Mouse (Mus musculus) urinary bladder, postnatal 25 days (tissue): ENCODE measurements around the gene Ccin.

Source experiments
- DNase-seq: peaks from one replicate; pipeline ENCODE4 v3.0.0; 2022; ENCODE audit warnings: low spot score

Ccin gene

GRCm38 (mm10) chr4:43974914-43975616, 8.2 kb upstream of the Ccin start:
- DNase-seq: no peak

DNA sequence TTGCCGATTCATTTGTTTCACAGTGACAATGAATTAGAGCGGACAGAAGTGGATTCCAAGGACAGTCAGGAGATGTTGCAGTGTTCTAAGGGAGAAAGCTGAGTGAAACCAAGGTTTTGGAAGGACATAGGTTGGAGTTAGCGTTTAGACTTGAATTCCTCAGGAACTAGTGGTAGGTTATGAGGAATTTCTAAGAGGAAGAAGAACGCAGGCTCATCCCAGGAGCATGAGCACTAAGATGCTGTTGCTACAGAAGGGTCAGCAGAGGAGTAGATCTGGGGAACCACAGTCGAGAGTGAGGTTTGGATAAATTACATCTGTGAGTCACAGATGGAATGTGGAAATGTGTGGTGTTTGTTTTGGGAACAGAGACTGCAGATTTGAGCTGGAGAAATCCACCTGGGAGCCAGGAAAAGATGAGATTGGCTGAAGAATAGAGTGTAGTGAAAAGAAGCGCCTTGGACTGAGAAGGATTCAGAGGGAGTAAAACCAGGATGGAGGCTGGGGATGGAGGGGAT, 7.0 kb upstream of the Ccin start:
- no peak for DNase-seq

DNA sequence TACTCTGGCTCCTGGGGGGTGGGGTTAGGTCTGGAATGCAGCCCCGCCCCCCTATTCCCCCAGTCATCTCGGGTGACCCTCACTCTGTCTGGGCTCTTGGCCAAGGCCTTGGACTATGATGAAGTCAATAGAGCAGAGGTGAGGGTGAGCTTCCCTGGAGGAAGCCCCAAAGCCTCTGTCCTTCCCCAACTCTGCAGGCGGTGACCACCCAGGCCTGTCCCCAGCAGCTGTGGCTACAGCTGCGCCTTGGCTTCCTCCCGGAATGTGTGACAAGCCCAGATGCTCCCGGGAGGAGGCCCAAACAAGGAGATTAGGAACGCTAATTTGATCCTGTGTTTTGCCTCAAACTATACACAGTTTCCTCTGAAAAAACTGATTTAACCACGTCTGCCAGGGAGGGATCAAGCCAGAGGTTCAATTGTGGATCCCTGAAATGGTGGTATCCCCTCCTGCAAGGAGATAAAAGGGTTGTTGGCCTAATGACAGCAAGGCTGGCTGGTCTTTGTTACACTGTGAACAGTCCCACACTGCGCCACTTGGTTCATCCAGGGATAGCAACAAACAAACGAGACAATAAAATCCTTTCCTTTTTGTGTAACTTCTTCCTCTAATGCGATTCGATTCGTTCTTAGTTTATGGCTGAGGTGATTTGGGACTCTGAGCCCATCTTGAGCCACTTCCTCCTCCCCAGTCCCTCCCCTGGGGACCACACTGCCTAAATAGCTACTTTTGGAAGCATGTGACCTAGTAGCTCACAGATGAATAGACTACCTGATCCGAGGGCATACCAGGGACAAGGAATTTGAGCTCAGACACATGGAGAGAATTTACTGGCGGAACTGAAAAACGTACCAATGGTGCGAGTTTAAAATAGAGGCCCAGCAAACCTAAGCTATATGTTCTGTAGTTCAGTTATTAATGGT, 4.5 kb upstream of the Ccin start:
- DNase-seq: no peak

DNA sequence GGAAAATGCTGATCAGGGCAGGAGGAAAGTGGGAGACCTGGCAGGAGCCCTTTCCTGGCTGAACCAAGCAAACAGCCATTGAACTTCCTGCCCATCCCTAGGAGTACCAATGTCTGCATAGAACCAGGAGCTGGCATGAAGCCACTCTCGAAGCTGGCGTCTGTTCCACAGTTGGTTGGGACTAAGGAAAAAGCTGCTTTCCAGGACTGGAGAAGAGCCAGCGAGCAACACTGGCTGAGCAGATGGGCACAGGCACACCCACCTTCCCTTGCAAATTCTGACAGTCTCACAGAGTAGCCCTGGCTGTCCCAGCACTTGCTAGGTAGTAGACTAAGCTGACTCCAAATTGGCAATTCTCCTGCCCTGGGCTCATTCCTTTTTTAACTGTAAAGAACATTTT, 3.5 kb upstream of the Ccin start:
- DNase-seq: no peak

- DNase-seq: no peak
Measured at GRCm38 (mm10) chr4:43980236-43980635, 3.0 kb upstream of the Ccin start.

DNA sequence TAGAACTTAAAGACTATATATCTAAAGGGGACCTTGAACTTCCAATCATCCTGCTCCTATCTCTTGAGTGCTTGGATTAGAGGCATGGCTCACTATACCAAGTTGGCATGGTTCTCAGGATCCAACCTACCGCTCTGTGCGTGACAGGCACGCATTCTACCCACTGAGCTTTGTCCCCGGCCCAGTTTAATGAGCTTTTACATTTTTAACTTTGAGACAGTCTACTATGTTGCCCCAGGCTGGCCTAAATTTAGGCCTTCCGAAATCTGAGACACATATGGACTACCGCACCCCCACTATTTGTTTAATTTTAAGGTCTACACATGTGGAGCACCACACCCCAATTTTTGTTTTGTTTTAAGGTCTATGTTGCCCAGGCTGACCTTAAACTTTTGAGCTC, 2.4 kb upstream of the Ccin start:
- DNase-seq: no peak

DNA sequence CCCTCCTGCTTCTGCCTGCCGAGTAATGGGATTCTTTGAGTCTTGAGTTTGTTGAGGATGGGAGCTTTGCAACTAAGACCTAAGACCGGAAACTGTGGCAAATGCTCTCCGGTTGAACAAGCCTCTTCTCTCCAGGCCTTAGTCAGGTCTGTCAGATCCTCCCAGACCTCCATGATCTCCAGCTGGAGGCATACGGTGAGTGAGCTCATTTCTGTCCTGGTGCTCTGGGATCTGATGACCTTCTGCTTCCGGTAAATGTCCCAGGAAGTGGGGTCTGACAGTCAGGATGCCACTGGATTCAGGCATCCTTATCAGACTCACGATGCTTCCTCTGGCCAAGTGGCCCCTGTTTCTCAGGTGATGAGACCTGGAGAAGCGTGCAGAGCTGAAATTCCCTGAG, 2.0 kb upstream of the Ccin start:
- DNase-seq: no peak

GRCm38 (mm10) chr4:43982053-43982732, 1.1 kb upstream of the Ccin start:
- DNase-seq: peak; percentile 97

- DNase-seq: no peak
Measured at GRCm38 (mm10) chr4:43983756-43984155, 473 bp downstream of the Ccin start.

DNA sequence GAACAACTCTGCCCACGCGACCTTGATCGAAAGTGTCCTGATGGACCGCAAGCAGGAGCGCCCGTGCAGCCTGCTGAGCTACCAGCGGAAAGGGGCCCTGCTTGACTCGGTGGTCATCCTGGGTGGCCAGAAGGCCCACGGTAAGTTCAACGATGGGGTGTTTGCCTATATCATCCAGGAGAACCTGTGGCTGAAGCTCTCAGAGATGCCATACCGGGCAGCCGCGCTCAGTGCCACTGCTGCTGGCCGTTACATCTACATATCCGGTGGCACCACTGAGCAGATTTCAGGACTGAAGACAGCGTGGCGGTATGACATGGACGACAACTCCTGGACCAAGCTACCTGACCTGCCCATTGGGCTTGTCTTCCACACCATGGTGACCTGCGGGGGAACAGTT, 1.0 kb downstream of the Ccin start:
- no peak for DNase-seq

DNA sequence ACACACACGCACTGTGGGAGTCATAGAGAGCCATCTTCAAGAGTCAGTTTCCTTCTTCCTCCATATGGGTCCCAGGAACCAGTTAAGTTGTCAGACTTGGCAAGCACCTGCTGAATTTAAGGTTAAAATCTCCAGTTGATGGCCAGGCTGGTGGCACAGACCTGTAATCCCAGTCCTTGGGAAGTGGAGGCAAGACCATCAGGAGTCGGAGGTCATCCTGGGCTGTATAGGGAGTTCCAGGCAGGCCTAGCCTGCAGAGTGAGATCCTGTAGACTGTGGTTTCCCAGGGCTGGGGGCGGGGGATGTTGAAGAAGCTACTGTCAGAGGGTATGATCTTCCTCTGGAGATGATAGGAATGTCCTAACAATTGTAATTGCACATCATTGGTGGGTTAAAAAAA, 5.7 kb downstream of the Ccin start:
- DNase-seq: no peak

- no peak for DNase-seq
Measured at GRCm38 (mm10) chr4:43993072-43993471, 9.8 kb downstream of the Ccin start.

- DNase-seq: no peak
Measured at GRCm38 (mm10) chr4:43994342-43994741, 11.1 kb downstream of the Ccin start.

GRCm38 (mm10) chr4:44003622-44004021, 20.3 kb downstream of the Ccin start:
- DNase-seq: no peak

DNA sequence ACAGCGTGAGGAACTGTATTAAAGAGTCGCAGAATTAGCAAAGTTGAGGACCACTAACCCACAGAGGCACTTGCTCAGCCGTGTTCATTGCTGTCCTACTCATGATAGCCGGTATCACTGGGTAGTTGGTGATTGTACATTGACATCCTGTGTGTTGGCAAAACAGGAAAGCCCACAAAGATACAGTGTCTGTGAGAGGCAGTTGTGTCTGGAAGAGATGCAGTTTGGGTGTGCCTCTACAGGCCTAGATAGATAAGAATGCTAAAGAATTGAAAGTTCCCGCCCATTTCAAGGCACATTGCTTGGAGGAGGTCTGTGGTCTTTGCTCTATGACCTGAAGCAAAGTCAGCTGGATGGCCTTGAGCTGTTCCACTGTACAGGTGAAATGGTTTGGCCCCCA, 20.8 kb downstream of the Ccin start, which contains the start of gene Clta:
TSS of gene Clta (plus strand) at position 327 of the 400 bp plus-strand sequence.
- no peak for DNase-seq

DNA sequence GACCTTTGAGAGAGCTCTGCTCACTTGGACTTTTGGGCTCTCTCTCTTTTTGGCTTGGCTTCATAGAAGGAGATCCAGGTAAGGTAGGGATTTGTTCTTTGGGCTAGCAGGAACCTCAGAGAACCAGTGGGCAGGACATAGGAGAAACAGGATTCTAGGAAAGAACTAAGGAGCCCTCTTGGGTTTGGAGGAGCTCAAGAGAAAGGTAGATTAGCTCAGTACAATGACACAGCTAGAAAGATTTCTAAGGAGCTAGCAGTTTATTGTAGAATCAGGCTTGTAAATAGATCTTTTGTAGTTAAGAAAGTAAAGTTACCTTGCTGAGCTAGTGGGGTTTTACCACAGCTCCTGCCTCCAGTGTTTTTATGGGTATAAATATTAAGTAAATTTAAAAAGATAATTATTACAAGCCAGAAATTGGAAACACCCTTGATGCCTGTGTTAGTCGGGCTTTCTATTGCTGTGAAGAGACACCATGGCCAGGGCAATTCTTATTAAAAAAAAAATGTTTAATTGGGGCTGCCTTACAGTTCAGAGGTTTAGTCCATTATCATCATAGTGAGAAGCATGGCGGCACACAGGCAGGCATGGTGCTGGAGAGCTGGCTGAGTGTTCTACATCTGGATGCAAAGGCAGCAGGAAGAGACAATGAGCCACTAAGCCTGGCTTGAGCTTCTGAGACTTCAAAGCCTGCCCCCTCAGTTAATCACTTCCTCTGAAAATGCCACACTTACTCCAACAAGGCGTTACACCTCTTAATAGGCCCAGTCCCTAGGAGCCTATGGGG, 21.5 kb downstream of the Ccin start:
- no peak for DNase-seq

DNA sequence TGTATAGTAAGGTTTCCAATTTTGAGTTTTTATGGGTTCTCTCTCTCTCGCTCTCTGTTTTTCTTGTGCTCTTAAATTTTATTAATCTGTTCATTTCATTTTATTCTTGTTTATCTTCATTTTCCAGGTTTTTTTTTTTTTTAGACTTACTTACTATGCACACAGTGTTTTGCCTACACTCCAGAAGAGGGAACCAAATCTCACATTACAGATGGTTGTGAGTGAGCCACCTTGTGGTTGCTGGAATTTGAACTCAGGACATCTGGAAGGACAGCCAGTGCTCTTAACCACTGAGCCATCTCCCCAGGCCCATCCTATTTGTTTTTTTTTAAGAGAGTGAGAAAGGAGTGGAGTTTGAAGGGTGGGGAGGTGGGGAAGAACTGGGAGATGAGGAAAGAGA, 26.9 kb downstream of the Ccin start:
- DNase-seq: no peak

GRCm38 (mm10) chr4:44010893-44011292, 27.6 kb downstream of the Ccin start:
- DNase-seq: no peak

DNA sequence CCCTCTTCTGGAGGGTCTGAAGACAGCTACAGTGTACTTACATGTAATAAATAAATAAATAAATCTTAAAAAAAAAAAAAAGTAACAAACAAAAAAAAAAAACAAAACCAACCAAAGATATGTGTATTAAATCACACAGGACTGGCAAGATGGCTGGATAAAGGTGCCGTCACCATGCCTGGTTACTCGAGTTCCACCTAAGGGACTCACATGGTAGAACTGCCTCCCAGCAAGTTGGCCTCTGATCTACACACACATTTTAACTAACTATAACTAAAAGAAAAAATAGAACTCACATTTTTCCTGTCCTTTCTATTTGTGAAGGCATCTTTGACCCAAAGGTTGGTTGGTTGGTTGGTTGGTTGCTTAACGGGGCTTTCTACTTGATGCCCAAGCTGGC, 28.5 kb downstream of the Ccin start:
- DNase-seq: no peak

- DNase-seq: peak; percentile 79
Measured at GRCm38 (mm10) chr4:44012376-44013367, 29.4 kb downstream of the Ccin start.
